Mouse (Mus musculus): ENCODE results near the gene Dlx5.

The Dlx5 gene

GRCm38 (mm10) chr6:6875676-6876075 lies 6.2 kb downstream of the Dlx5 start:
- DNase-seq = no peak

DNA sequence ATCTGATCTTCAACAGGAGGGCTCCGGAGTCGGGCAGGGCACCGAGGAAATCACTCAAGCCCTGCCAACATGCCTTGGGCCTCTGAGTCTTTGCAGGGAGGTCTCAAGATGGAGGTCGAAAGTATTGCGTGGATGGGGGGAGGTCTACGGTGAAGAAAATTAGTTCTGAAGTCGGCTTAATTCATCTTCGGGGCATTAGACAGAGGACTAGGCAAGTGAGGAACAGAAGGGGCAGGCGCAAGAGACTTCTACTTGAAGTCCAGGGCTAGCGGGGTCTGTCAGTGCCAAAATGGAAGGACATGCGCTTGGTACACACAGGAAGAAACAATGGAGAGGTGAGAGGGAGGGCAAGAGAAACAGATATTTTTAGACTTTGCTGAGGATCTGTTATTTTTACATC lies 6.7 kb downstream of the Dlx5 start:
- no peak for DNase-seq

DNA sequence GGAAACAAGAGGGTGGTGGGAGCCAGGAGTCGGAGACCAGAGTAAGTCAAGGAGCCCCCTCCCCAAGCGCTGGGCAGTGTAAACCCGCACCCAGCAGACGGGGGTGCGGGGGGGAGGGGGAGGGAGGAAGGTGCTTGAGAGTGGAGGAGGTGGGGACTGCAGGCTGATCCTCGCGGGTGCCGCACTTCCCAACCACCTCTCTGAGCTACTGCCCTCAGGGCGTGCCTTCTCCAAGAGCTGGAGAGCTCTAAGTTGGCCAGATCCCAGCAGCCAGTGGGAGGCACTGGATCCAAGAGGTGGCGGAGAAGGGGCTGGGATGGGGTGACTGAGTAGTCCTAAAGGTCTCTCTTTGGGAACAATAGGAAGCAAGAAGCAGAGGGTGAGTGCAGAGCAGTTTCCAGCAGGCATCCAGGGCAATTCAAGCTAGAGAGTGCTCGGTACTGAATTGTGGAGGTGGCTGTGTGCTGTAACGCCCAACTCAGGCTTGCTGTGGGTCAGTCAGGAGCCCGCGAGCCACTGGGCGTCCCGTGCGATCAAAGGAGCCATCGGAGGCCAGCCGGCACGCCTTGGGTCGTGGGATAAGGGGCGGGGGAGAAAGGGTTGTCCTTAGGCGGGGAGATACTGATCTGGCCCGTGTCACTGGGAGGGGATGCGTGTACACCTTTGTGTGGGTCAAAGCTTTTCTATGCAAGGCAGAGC lies 7.7 kb downstream of the Dlx5 start:
- no peak for DNase-seq

- DNase-seq = no peak
Observed at GRCm38 (mm10) chr6:6873476-6874072, 8.3 kb downstream of the Dlx5 start.

GRCm38 (mm10) chr6:6872873-6873272 lies 9.0 kb downstream of the Dlx5 start:
- no peak for DNase-seq

DNA sequence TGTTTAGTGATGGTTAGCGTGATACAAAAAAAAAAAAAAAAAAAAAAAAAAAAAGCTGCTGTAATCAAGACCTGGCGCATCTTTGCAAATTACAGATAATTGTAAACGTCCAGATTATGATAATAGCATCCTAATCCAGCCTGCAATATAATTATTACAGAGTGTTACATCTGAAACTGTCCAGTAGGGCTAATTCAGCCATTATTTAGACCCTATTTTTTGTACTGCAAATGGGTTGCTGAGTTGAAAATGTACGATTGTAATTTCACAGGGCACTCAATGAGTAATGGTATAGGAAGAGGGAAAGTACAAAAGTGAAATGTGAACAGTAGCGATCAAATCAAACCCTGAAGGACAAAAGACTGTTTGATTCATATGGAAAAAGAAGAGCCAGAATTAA lies 10.2 kb downstream of the Dlx5 start:
- no peak for DNase-seq

GRCm38 (mm10) chr6:6870876-6871420 lies 10.9 kb downstream of the Dlx5 start:
- no peak for DNase-seq

DNA sequence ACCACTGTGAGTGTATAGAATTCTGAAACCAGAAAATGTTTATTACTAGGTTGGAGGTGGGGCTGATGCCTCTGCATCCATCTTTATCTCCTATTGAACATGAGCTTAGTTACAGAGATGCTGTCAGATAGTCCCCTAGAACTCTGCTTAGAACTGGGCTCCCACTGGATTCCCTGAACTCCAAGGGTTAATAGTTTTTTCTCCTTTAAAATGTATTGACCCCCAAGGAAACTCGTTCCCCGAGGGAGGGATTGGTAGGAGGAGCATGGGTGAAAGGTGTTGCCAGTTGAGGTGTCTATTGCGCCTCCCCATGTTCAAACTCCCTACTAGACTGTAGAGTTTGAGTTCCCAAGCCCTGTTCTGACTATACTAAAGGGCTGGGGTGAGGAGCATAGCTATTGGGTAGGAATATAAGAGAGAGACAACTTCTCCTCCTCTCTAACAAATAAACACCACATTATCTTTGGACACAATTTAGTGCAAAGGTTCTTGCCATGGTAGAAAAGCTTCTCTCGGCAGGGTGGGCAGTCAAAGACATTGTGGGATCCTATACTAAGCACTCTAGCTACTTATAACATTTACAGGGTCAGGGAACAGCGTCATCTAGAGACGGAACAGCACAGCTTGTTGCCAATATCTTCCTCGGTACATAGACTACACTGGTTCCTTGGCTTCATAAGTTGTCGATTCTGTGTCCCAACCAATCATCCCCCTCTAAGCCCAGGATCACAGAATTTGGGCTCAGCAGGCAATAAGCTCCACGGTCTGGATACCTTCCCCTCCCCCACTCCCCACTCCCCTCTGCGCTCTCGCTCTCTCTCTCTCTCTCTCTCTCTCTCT lies 11.7 kb downstream of the Dlx5 start:
- DNase-seq = no peak

- DNase-seq = no peak
Observed at GRCm38 (mm10) chr6:6869041-6869685, 12.7 kb downstream of the Dlx5 start.

GRCm38 (mm10) chr6:6867031-6867430 lies 14.9 kb downstream of the Dlx5 start:
- no peak for DNase-seq

- DNase-seq = no peak
Observed at GRCm38 (mm10) chr6:6864441-6865440, 17.1 kb downstream of the Dlx5 start.

DNA sequence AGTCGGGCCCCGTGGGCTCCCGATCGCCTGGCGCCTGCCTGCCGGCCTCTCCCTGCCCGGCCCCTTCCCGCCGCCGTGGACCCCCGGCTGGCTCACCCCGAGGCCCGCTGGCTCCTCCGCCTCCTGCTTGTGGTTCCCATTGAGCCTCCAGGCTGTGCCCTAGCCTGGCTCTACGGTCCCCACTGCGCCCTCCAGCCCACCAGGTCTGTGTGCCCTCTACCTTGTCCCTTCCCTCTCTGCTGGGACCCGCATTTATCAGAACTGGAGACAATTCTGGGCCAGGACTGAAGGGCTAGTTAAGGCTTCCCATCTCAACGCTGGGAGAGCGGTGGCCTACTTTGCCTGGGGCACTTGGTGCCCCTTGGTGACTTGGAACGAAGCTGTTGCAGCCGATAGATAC lies 17.9 kb downstream of the Dlx5 start:
- no peak for DNase-seq

DNA sequence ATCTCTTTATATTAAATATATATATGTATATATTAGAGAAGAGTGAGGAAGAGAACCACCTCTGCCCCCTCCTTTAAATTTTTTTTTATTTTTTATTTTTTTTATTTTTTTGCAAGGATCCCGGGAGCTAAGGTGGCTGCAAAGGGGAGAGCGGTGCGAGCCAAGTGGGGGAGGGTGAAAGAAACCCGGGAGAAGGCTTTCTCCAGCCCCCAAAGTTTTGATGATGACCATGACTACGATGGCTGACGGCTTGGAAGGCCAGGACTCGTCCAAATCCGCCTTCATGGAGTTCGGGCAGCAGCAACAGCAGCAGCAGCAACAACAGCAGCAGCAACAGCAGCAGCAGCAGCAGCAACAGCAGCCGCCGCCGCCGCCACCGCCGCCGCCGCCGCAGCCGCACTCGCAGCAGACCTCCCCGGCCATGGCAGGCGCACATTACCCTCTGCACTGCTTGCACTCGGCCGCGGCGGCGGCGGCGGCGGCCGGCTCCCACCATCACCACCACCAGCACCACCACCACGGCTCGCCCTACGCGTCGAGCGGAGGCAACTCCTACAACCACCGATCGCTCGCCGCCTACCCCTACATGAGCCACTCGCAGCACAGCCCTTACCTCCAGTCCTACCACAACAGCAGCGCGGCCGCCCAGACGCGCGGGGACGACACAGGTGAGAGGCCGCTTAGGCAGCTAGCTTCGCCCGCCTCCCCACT lies 18.6 kb downstream of the Dlx5 start, which contains the start of gene Dlx6:
Dlx6 (plus strand) TSS at position 175 of the 711 bp plus-strand sequence.
- DNase-seq = peak; percentile 55

DNA sequence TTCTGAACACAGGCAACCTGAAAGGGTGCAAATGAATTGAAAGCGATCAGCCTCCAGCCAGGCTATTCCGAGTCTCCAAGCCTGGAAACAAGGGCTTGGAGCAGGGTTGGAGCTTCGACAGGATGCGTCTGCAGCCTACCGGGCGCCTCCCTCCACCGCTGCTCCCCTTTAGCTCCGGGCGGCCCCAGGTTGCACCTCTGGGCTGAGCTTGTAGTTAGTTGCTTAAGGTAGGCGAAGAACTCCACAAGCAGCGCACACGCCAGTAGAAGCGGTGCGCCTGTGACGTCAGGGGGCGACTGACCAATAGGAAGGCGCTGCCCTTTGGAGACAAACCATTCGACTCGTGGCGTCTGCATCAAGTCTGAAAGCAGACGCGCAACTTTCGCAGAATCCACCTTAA lies 19.3 kb downstream of the Dlx5 start:
- peak; percentile 53 for DNase-seq

GRCm38 (mm10) chr6:6861798-6862428 lies 20.0 kb downstream of the Dlx5 start:
- DNase-seq = no peak

DNA sequence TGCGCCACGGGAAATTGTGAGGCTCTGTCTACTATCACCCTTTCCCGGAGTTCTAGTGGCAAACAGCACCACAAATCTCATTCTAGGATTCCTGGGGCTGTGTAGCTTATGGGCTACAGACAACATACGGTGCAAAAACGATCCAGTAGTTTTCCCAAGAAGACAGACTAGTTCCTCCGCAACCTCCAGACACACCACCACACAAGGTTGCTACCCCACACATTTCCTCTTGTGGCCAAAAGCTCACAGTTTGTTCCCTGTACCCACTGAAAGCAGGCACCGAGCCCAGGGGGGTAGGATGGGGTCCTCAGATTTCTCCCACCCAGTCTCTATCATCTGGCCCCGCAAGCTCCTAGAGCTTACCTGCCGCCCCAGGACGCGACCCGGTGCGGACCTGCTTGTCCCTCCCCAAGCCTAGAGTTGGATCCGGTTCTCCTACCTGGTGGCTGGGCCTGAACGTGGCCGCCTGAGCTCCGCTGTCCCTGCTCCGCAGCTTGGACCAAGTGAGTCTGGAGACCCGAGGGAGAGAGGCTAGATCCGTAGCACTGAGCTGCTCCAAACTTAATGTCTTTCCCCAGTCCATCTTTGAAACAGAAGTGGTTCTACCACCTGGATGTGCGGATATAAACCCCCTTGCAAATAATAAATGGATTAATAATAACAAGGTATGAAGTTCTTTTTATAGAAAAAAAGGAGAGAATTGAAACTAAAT lies 20.6 kb downstream of the Dlx5 start:
- no peak for DNase-seq

DNA sequence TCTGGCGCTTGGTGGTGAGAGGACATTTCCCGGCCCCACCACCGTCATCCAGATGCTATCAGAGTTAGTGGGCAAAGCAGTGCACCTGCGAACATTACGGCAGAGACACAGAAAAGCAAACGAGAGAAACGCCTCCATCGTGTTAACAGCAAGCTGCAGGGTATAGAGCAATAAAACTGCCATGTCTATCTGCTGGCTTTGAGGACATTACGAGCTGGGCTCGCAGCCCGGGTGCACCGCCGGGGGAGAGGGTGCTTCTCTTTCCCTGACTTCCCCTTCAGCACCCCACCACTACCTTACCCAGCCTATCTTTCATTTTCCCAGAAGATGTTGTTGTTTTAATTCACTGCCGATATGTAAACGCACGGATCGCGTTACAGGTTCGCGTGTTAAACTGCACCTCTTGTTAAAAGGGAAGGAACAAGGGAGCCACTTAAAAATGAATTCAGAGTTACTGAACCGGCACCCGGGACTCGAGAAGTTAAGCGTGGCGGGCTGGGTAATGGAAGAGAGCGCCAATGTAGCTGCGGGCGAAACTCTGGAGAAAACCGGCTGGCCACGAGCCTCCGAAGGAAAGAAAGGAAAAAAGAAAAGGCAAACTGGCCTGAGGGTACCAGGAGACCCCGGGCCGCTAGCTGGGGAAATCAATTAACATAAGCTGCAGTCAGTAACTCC lies 21.3 kb downstream of the Dlx5 start:
- DNase-seq = no peak

- no peak for DNase-seq
Observed at GRCm38 (mm10) chr6:6859950-6860410, 21.9 kb downstream of the Dlx5 start.

All from thymus, postnatal 4 days (tissue).